Mouse (Mus musculus) heart, embryonic 10.5 days (tissue): ENCODE measurements around the gene Chd1. TPM values are rescaled to one million over a fixed set of nuclear protein-coding genes. Genes with fewer than 3 reads are reported as not detected.

Source experiments
- DNase-seq: peaks from one replicate; pipeline ENCODE4 v3.0.0-alpha.2; 2017; ENCODE audit warnings: low spot score
- H3K27ac ChIP-seq: fragments of 300-500 bp; sonication (generic); 2 replicates; pipeline ENCODE4 v1.5.1; 2016; ENCODE audit warnings: mild to moderate bottlenecking
- H3K27me3 ChIP-seq: fragments of 300-500 bp; sonication (generic); 2 replicates; pipeline ENCODE4 v1.6.1; 2016; ENCODE audit warnings: mild to moderate bottlenecking; ENCODE audit not compliant: poor library complexity, insufficient read depth, severe bottlenecking
- H3K36me3 ChIP-seq: fragments of 300-500 bp; sonication (generic); 2 replicates; pipeline ENCODE4 v1.6.1; 2016; ENCODE audit warnings: mild to moderate bottlenecking, moderate library complexity
- H3K4me1 ChIP-seq: fragments of 300-500 bp; sonication (generic); 2 replicates; pipeline ENCODE4 v1.6.1; 2016; ENCODE audit warnings: mild to moderate bottlenecking
- H3K4me3 ChIP-seq: fragments of 300-500 bp; sonication (generic); 2 replicates; pipeline ENCODE4 v1.5.1; 2016; ENCODE audit warnings: mild to moderate bottlenecking, moderate library complexity
- H3K9me3 ChIP-seq: fragments of 300-500 bp; sonication (generic); 2 replicates; pipeline ENCODE4 v1.6.1; 2016; ENCODE audit warnings: mild to moderate bottlenecking, moderate library complexity
- WGBS: fragments of 180-500 bp; shearing (Covaris S2); methylation state at CpG from one replicate; pipeline ENCODE4 v1.1.7; 2016; 5-methylcytosine and 5-hydroxymethylcytosine counted together
- polyA plus RNA-seq: library from polyadenylated mRNA; unstranded; fragments of >200 nt; fragmentation: Nextera tagmentation; extraction: Ambion mirVana; gene quantifications from 2 replicates; pipeline ENCODE4 v1.2.1, GENCODE M21; 2016

The Chd1 gene
- polyA plus RNA-seq, 1 experiment from 2014 or later = 33.0 TPM

- no peak overlapping the region for H3K27ac ChIP-seq
- no peaks in the 10 kb centered on the region for H3K27me3 ChIP-seq
- H3K36me3 ChIP-seq = peaks cover 14% of the 10 kb centered on the region
- H3K4me1 ChIP-seq = peaks cover 22% of the 10 kb centered on the region
- 78% methylated on average over 23 of the region's 23 CpGs for WGBS
- DNase-seq = no peak
- no peak overlapping the region for H3K4me3 ChIP-seq
- H3K9me3 ChIP-seq = no peaks in the 10 kb centered on the region
Measured at GRCm38 (mm10) chr17:15807295-15807984, 102.7 kb downstream of the Chd1 start.

GRCm38 (mm10) chr17:15808015-15808414 lies 103.2 kb downstream of the Chd1 start:
- Histone ChIP-seq H3K9me3 (no peaks in the 10 kb centered on the region), H3K36me3 (peaks cover 14% of the 10 kb centered on the region), H3K27ac (no peak overlapping the region), H3K4me3 (no peak overlapping the region), H3K4me1 (peaks cover 22% of the 10 kb centered on the region), H3K27me3 (no peaks in the 10 kb centered on the region)
- WGBS = 37% methylated on average over 4 of the region's 4 CpGs
- no peak for DNase-seq

- DNase-seq = no peak
Measured at GRCm38 (mm10) chr17:15808468-15809374, 104.0 kb downstream of the Chd1 start.

GRCm38 (mm10) chr17:15809949-15810348 lies 105.2 kb downstream of the Chd1 start:
- Histone ChIP-seq H3K9me3 (no peaks in the 10 kb centered on the region), H3K4me3 (no peak overlapping the region), H3K36me3 (peaks cover 14% of the 10 kb centered on the region), H3K27ac (no peak overlapping the region), H3K27me3 (no peaks in the 10 kb centered on the region), H3K4me1 (peaks cover 33% of the 10 kb centered on the region)
- 88% methylated on average over 2 of the region's 2 CpGs for WGBS
- DNase-seq = no peak

More at GRCm38 (mm10) chr17:15808468-15809374, 104.0 kb downstream of the Chd1 start:
- no peak overlapping the region; the same call in 1 of the 2 replicates for H3K27ac ChIP-seq
- H3K9me3 ChIP-seq = no peaks in the 10 kb centered on the region
- H3K4me3 ChIP-seq = no peak overlapping the region
- H3K36me3 ChIP-seq = peaks cover 14% of the 10 kb centered on the region
- WGBS = 16% methylated on average over 10 of the region's 10 CpGs
- no peaks in the 10 kb centered on the region for H3K27me3 ChIP-seq
- peaks cover 24% of the 10 kb centered on the region for H3K4me1 ChIP-seq

- Histone ChIP-seq H3K9me3 (no peaks in the 10 kb centered on the region), H3K4me3 (no peak overlapping the region), H3K27ac (no peak overlapping the region), H3K27me3 (no peaks in the 10 kb centered on the region), H3K4me1 (peaks cover 37% of the 10 kb centered on the region), H3K36me3 (peaks cover 7% of the 10 kb centered on the region)
- WGBS = 86% methylated on average over 13 of the region's 13 CpGs
- no peak for DNase-seq
Measured at GRCm38 (mm10) chr17:15812136-15812778, 107.5 kb downstream of the Chd1 start.

GRCm38 (mm10) chr17:15813658-15814212 lies 109.0 kb downstream of the Chd1 start:
- Histone ChIP-seq H3K27ac (no peak overlapping the region), H3K36me3 (peaks cover 7% of the 10 kb centered on the region; the same call in 1 of the 2 replicates), H3K4me3 (no peak overlapping the region), H3K9me3 (no peaks in the 10 kb centered on the region), H3K4me1 (peaks cover 30% of the 10 kb centered on the region), H3K27me3 (no peaks in the 10 kb centered on the region)
- DNase-seq = no peak
- WGBS = 78% methylated on average over 3 of the region's 3 CpGs

- Histone ChIP-seq H3K9me3 (no peaks in the 10 kb centered on the region), H3K4me1 (peaks cover 32% of the 10 kb centered on the region), H3K4me3 (no peak overlapping the region), H3K27ac (no peak overlapping the region), H3K36me3 (peaks cover 8% of the 10 kb centered on the region), H3K27me3 (no peaks in the 10 kb centered on the region)
- no peak for DNase-seq
- WGBS = 82% methylated on average over 10 of the region's 10 CpGs
Measured at GRCm38 (mm10) chr17:15815312-15816018, 110.7 kb downstream of the Chd1 start.

GRCm38 (mm10) chr17:15816379-15817095 lies 111.8 kb downstream of the Chd1 start:
- H3K27ac ChIP-seq = no peak overlapping the region
- H3K4me1 ChIP-seq = peaks cover 32% of the 10 kb centered on the region
- H3K4me3 ChIP-seq = no peak overlapping the region
- H3K36me3 ChIP-seq = peaks cover 12% of the 10 kb centered on the region
- no peaks in the 10 kb centered on the region for H3K9me3 ChIP-seq
- no peaks in the 10 kb centered on the region for H3K27me3 ChIP-seq
- no peak for DNase-seq
- 76% methylated on average over 11 of the region's 11 CpGs for WGBS

GRCm38 (mm10) chr17:15817096-15817450 lies 112.3 kb downstream of the Chd1 start:
- peaks cover 32% of the 10 kb centered on the region for H3K4me1 ChIP-seq
- no peak overlapping the region for H3K4me3 ChIP-seq
- no peak for DNase-seq
- no peaks in the 10 kb centered on the region for H3K27me3 ChIP-seq
- no peak overlapping the region for H3K27ac ChIP-seq
- peaks cover 12% of the 10 kb centered on the region for H3K36me3 ChIP-seq
- H3K9me3 ChIP-seq = no peaks in the 10 kb centered on the region
- WGBS = 82% methylated on average over 5 of the region's 5 CpGs

GRCm38 (mm10) chr17:15817634-15818033 lies 112.9 kb downstream of the Chd1 start:
- H3K27me3 ChIP-seq = no peaks in the 10 kb centered on the region
- 85% methylated on average over 2 of the region's 2 CpGs for WGBS
- H3K36me3 ChIP-seq = peaks cover 12% of the 10 kb centered on the region
- no peak for DNase-seq
- H3K4me1 ChIP-seq = peaks cover 32% of the 10 kb centered on the region
- H3K4me3 ChIP-seq = no peak overlapping the region
- no peaks in the 10 kb centered on the region for H3K9me3 ChIP-seq
- no peak overlapping the region for H3K27ac ChIP-seq

- H3K27ac ChIP-seq = no peak overlapping the region
- no peak for DNase-seq
- no peaks in the 10 kb centered on the region for H3K27me3 ChIP-seq
- peaks cover 32% of the 10 kb centered on the region for H3K4me1 ChIP-seq
- WGBS = 61% methylated on average over 8 of the region's 8 CpGs
- no peaks in the 10 kb centered on the region for H3K9me3 ChIP-seq
- peaks cover 12% of the 10 kb centered on the region for H3K36me3 ChIP-seq
- no peak overlapping the region for H3K4me3 ChIP-seq
Measured at GRCm38 (mm10) chr17:15818372-15818771, 113.6 kb downstream of the Chd1 start.

- Histone ChIP-seq H3K36me3 (peaks cover 12% of the 10 kb centered on the region), H3K9me3 (no peaks in the 10 kb centered on the region), H3K27me3 (no peaks in the 10 kb centered on the region), H3K4me1 (peaks cover 35% of the 10 kb centered on the region), H3K27ac (no peak overlapping the region), H3K4me3 (no peak overlapping the region)
- 81% methylated on average over 6 of the region's 6 CpGs for WGBS
- DNase-seq = no peak
Measured at GRCm38 (mm10) chr17:15820146-15820545, 115.4 kb downstream of the Chd1 start.
